Mouse (Mus musculus): ENCODE results near the gene Gm7137. TPM values are rescaled to one million over a fixed set of nuclear protein-coding genes. Genes with fewer than 3 reads are reported as not detected.
A peak's percentile ranks its signal among the peaks of the same experiment; 100 is the strongest.
"Not testable (repeated sequence)": the region's sequence is repeated elsewhere in the genome, so short reads cannot be mapped to it uniquely, and the experiment has no call there.

Gene Gm7137
- polyA plus RNA-seq, 1 experiment from 2014 or later = not detected

- no peak overlapping the region for H3K9ac ChIP-seq (ENCODE audit: low read length)
- ATAC-seq (ENCODE audit: low FRiP score, low TSS enrichment) (no peak), DNase-seq (ENCODE audit: low spot score) (no peak)
- TF ChIP-seq EP300 (optimal IDR thresholded peaks at IDR 0.05) (no peak), CTCF (IDR thresholded peaks at IDR 0.05; ENCODE audit: low read depth) (no peak)
- no peak overlapping the region for H3K27ac ChIP-seq (replicated peaks)
- H3K36me3 ChIP-seq (ENCODE audit: control insufficient read depth, insufficient read depth, low read length) = no peaks in the 10 kb centered on the region
- H3K27me3 ChIP-seq (ENCODE audit: control insufficient read depth, insufficient read depth, low read length) = no peaks in the 10 kb centered on the region
- 76% methylated on average over 1 of the region's 1 CpGs for WGBS
- no peak overlapping the region for H3K4me3 ChIP-seq (ENCODE audit: low read depth, low read length)
- no peaks in the 10 kb centered on the region for H3K9me3 ChIP-seq (ENCODE audit: control insufficient read depth, low read length)
- H3K4me1 ChIP-seq (replicated peaks; ENCODE audit: control insufficient read depth, insufficient read depth) = no peaks in the 10 kb centered on the region
- no peak overlapping the region for H3K4me2 ChIP-seq (replicated peaks; ENCODE audit: low read depth)
Observed at GRCm38 (mm10) chr10:77769727-77770126, 18.3 kb downstream of the Gm7137 start.

- not testable (repeated sequence) for DNase-seq (ENCODE audit: low spot score); H3K4me2 ChIP-seq (replicated peaks; ENCODE audit: low read depth); H3K4me1 ChIP-seq (replicated peaks; ENCODE audit: control insufficient read depth, insufficient read depth); ATAC-seq (ENCODE audit: low FRiP score, low TSS enrichment); H3K36me3 ChIP-seq (ENCODE audit: control insufficient read depth, insufficient read depth, low read length); H3K27me3 ChIP-seq (ENCODE audit: control insufficient read depth, insufficient read depth, low read length); H3K9me3 ChIP-seq (ENCODE audit: control insufficient read depth, low read length); H3K27ac ChIP-seq (replicated peaks); H3K9ac ChIP-seq (ENCODE audit: low read length); H3K4me3 ChIP-seq (ENCODE audit: low read depth, low read length)
- WGBS = no CpG with 5 or more reads among the region's 1 CpGs
Observed at GRCm38 (mm10) chr10:77759582-77759981, 28.4 kb downstream of the Gm7137 start, which contains the start of gene Gm3233. Gene Gm3233 (minus strand): TSS chr10:77759682.

- DNase-seq (ENCODE audit: low spot score) = no peak
- H3K27ac ChIP-seq (replicated peaks) = no peak overlapping the region
Observed at GRCm38 (mm10) chr10:77753448-77753847, 34.6 kb downstream of the Gm7137 start.

GRCm38 (mm10) chr10:77752312-77752711, 35.7 kb downstream of the Gm7137 start:
- not testable (repeated sequence) for H3K9me3 ChIP-seq (ENCODE audit: control insufficient read depth, low read length); ATAC-seq (ENCODE audit: low FRiP score, low TSS enrichment); H3K27me3 ChIP-seq (ENCODE audit: control insufficient read depth, insufficient read depth, low read length); H3K27ac ChIP-seq (replicated peaks); H3K9ac ChIP-seq (ENCODE audit: low read length); H3K4me2 ChIP-seq (replicated peaks; ENCODE audit: low read depth); H3K4me1 ChIP-seq (replicated peaks; ENCODE audit: control insufficient read depth, insufficient read depth); H3K4me3 ChIP-seq (ENCODE audit: low read depth, low read length); DNase-seq (ENCODE audit: low spot score); H3K36me3 ChIP-seq (ENCODE audit: control insufficient read depth, insufficient read depth, low read length)
- WGBS = 47% methylated on average over 3 of the region's 3 CpGs
- TF ChIP-seq CTCF (IDR thresholded peaks at IDR 0.05; ENCODE audit: low read depth) = 0 out of 2 replicates have a peak, but pooled peaks have one; percentile 21

More at GRCm38 (mm10) chr10:77753448-77753847, 34.6 kb downstream of the Gm7137 start:
- Histone ChIP-seq H3K36me3 (ENCODE audit: control insufficient read depth, insufficient read depth, low read length) (no peaks in the 10 kb centered on the region), H3K4me3 (ENCODE audit: low read depth, low read length) (no peak overlapping the region), H3K9me3 (ENCODE audit: control insufficient read depth, low read length) (no peaks in the 10 kb centered on the region), H3K27me3 (ENCODE audit: control insufficient read depth, insufficient read depth, low read length) (no peaks in the 10 kb centered on the region), H3K4me2 (replicated peaks; ENCODE audit: low read depth) (no peak overlapping the region), H3K9ac (ENCODE audit: low read length) (no peak overlapping the region), H3K4me1 (replicated peaks; ENCODE audit: control insufficient read depth, insufficient read depth) (no peaks in the 10 kb centered on the region)
- ATAC-seq (ENCODE audit: low FRiP score, low TSS enrichment) = no peak
- TF ChIP-seq CTCF (IDR thresholded peaks at IDR 0.05; ENCODE audit: low read depth) (peak; percentile 32), EP300 (optimal IDR thresholded peaks at IDR 0.05) (no peak)

- not testable (repeated sequence) for DNase-seq (ENCODE audit: low spot score); H3K4me3 ChIP-seq (ENCODE audit: low read depth, low read length); ATAC-seq (ENCODE audit: low FRiP score, low TSS enrichment); H3K27ac ChIP-seq (replicated peaks); H3K4me2 ChIP-seq (replicated peaks; ENCODE audit: low read depth); H3K36me3 ChIP-seq (ENCODE audit: control insufficient read depth, insufficient read depth, low read length); H3K4me1 ChIP-seq (replicated peaks; ENCODE audit: control insufficient read depth, insufficient read depth); H3K9ac ChIP-seq (ENCODE audit: low read length); H3K27me3 ChIP-seq (ENCODE audit: control insufficient read depth, insufficient read depth, low read length); H3K9me3 ChIP-seq (ENCODE audit: control insufficient read depth, low read length)
- no CpG with 5 or more reads among the region's 1 CpGs for WGBS
Observed at GRCm38 (mm10) chr10:77751254-77751653, 36.7 kb downstream of the Gm7137 start, which contains the start of gene Gm9736. Gene Gm9736 (minus strand): TSS chr10:77751354.

- H3K4me3 ChIP-seq (ENCODE audit: low read depth, low read length); ATAC-seq (ENCODE audit: low FRiP score, low TSS enrichment): not testable (repeated sequence)
- WGBS = 75% methylated on average over 1 of the region's 1 CpGs
Observed at GRCm38 (mm10) chr10:77750686-77751085, 37.3 kb downstream of the Gm7137 start.

GRCm38 (mm10) chr10:77741924-77742688, 45.9 kb downstream of the Gm7137 start, which contains the start of gene Gm18596:
Gene Gm18596 (minus strand): TSS chr10:77742638.
- not testable (repeated sequence) for H3K4me2 ChIP-seq (replicated peaks; ENCODE audit: low read depth); H3K27ac ChIP-seq (replicated peaks); H3K4me1 ChIP-seq (replicated peaks; ENCODE audit: control insufficient read depth, insufficient read depth); H3K9me3 ChIP-seq (ENCODE audit: control insufficient read depth, low read length); H3K4me3 ChIP-seq (ENCODE audit: low read depth, low read length); H3K36me3 ChIP-seq (ENCODE audit: control insufficient read depth, insufficient read depth, low read length); H3K27me3 ChIP-seq (ENCODE audit: control insufficient read depth, insufficient read depth, low read length); H3K9ac ChIP-seq (ENCODE audit: low read length); DNase-seq (ENCODE audit: low spot score); ATAC-seq (ENCODE audit: low FRiP score, low TSS enrichment)
- WGBS = 72% methylated on average over 4 of the region's 5 CpGs

More at GRCm38 (mm10) chr10:77750686-77751085, 37.3 kb downstream of the Gm7137 start:
- DNase-seq (ENCODE audit: low spot score); H3K4me1 ChIP-seq (replicated peaks; ENCODE audit: control insufficient read depth, insufficient read depth); H3K4me2 ChIP-seq (replicated peaks; ENCODE audit: low read depth); H3K27me3 ChIP-seq (ENCODE audit: control insufficient read depth, insufficient read depth, low read length); H3K9ac ChIP-seq (ENCODE audit: low read length); H3K9me3 ChIP-seq (ENCODE audit: control insufficient read depth, low read length); H3K27ac ChIP-seq (replicated peaks); H3K36me3 ChIP-seq (ENCODE audit: control insufficient read depth, insufficient read depth, low read length): not testable (repeated sequence)

Measured in stomach, postnatal 0 days (tissue).